15 mouse cellular contexts compared by ENCODE assay signal in genomic region chr13:110584765-110585164, GRCm38 (mm10).
"Had no signal": no experiment of that assay in that cellular context is flagged by ENCODE, and none has a peak within 500 bp of the region (broad histone marks: within the 10 kb centered on the region; RNA-seq: fewer than 3 reads in every experiment).

No protein-coding gene starts in this region.

- H3K4me2 ChIP-seq: kidney, embryonic 15.5 days; limb, embryonic 15.5 days; liver, embryonic 12.5 days; lung, embryonic 14.5 days; stomach, embryonic 15.5 days had no signal

- H3K9me3 ChIP-seq: kidney, embryonic 15.5 days; limb, embryonic 15.5 days; liver, embryonic 12.5 days; midbrain, embryonic 10.5 days; stomach, embryonic 15.5 days had no signal

- ATAC-seq: liver, embryonic 12.5 days; midbrain, embryonic 16.5 days had no signal

- H3K27ac ChIP-seq: kidney, embryonic 15.5 days; limb, embryonic 15.5 days; liver, embryonic 12.5 days; midbrain, embryonic 10.5 days; stomach, embryonic 15.5 days had no signal

- H3K27me3 ChIP-seq: kidney, embryonic 15.5 days; limb, embryonic 15.5 days; liver, embryonic 12.5 days; stomach, embryonic 15.5 days had no signal

- H3K4me3 ChIP-seq: kidney, embryonic 15.5 days; limb, embryonic 15.5 days; liver, embryonic 12.5 days; midbrain, embryonic 10.5 days; stomach, embryonic 15.5 days had no signal

- H3K4me1 ChIP-seq: kidney, embryonic 15.5 days; limb, embryonic 15.5 days; liver, embryonic 12.5 days; midbrain, embryonic 10.5 days; stomach, embryonic 15.5 days had no signal

- H3K9ac ChIP-seq: kidney, embryonic 15.5 days; limb, embryonic 15.5 days; liver, embryonic 12.5 days; lung, embryonic 14.5 days; stomach, embryonic 15.5 days had no signal

- H3K36me3 ChIP-seq: kidney, embryonic 15.5 days; limb, embryonic 15.5 days; liver, embryonic 12.5 days; midbrain, embryonic 10.5 days; stomach, embryonic 15.5 days had no signal

- DNase-seq: kidney, adult 2 months; kidney, postnatal 14 days; layer of hippocampus, postnatal 36 days; lung, embryonic 14.5 days; lung, postnatal 10 days; lung, postnatal 4 days; right cerebral cortex, postnatal 14 days; thymus, adult 2 months; thymus, postnatal 36 days had no signal
